Mouse (Mus musculus): ENCODE data around the gene Ep300.
"Not testable (repeated sequence)": the region's sequence is repeated elsewhere in the genome, so short reads cannot be mapped to it uniquely, and the experiment has no call there.

Gene Ep300

GRCm38 (mm10) chr15:81594146-81594696, 9.1 kb downstream of the Ep300 start:
- DNase-seq (ENCODE audit: low spot score) = no peak

GRCm38 (mm10) chr15:81598742-81599141, 13.6 kb downstream of the Ep300 start:
- not testable (repeated sequence) for DNase-seq (ENCODE audit: low spot score)

- no peak for DNase-seq (ENCODE audit: low spot score)
Observed at GRCm38 (mm10) chr15:81605241-81605640, 20.1 kb downstream of the Ep300 start.

- no peak for DNase-seq (ENCODE audit: low spot score)
Observed at GRCm38 (mm10) chr15:81606634-81607033, 21.5 kb downstream of the Ep300 start.

GRCm38 (mm10) chr15:81649516-81650455, 64.6 kb downstream of the Ep300 start:
- DNase-seq (ENCODE audit: low spot score) = no peak

GRCm38 (mm10) chr15:81650636-81651035, 65.5 kb downstream of the Ep300 start:
- DNase-seq (ENCODE audit: low spot score) = no peak

GRCm38 (mm10) chr15:81661701-81662100, 76.5 kb downstream of the Ep300 start:
- DNase-seq (ENCODE audit: low spot score) = no peak

GRCm38 (mm10) chr15:81663281-81663680, 78.1 kb downstream of the Ep300 start:
- DNase-seq (ENCODE audit: low spot score) = no peak

GRCm38 (mm10) chr15:81663697-81664561, 78.8 kb downstream of the Ep300 start, which contains the start of gene L3mbtl2:
L3mbtl2 (plus strand) TSS chr15:81663889.
- DNase-seq (ENCODE audit: low spot score) = peak; percentile 84

GRCm38 (mm10) chr15:81666957-81667356, 81.8 kb downstream of the Ep300 start:
- no peak for DNase-seq (ENCODE audit: low spot score)

- DNase-seq (ENCODE audit: low spot score) = no peak
Observed at GRCm38 (mm10) chr15:81670231-81670640, 85.1 kb downstream of the Ep300 start.

GRCm38 (mm10) chr15:81676637-81677036, 91.5 kb downstream of the Ep300 start:
- no peak for DNase-seq (ENCODE audit: low spot score)

GRCm38 (mm10) chr15:81680301-81680805, 95.2 kb downstream of the Ep300 start:
- no peak for DNase-seq (ENCODE audit: low spot score)

GRCm38 (mm10) chr15:81693366-81693966, 108.3 kb downstream of the Ep300 start:
- no peak for DNase-seq (ENCODE audit: low spot score)

- peak; percentile 75 for DNase-seq (ENCODE audit: low spot score)
Observed at GRCm38 (mm10) chr15:81693967-81694881, 109.1 kb downstream of the Ep300 start.

GRCm38 (mm10) chr15:81694891-81695290, 109.7 kb downstream of the Ep300 start:
- DNase-seq (ENCODE audit: low spot score) = no peak

- DNase-seq (ENCODE audit: low spot score) = no peak
Observed at GRCm38 (mm10) chr15:81697175-81697574, 112.0 kb downstream of the Ep300 start, which contains the start of gene Chadl. Chadl (minus strand) TSS chr15:81697287.

GRCm38 (mm10) chr15:81697847-81698246, 112.7 kb downstream of the Ep300 start:
- DNase-seq (ENCODE audit: low spot score) = no peak

GRCm38 (mm10) chr15:81698532-81698931, 113.4 kb downstream of the Ep300 start:
- no peak for DNase-seq (ENCODE audit: low spot score)

GRCm38 (mm10) chr15:81700161-81700560, 115.0 kb downstream of the Ep300 start:
- DNase-seq (ENCODE audit: low spot score) = no peak
